Mouse (Mus musculus) liver, adult 2 months (tissue): ENCODE results near the gene Pola2.

Source experiments
- CTCF ChIP-seq: fragments of 200-500 bp; IDR thresholded peaks from 2 replicates; pipeline ENCODE4 v1.5.1; 2011; ENCODE audit warnings: low read depth, low read length, control low read depth
- POLR2A ChIP-seq: fragments of 200-500 bp; IDR thresholded peaks from 2 replicates; pipeline ENCODE4 v1.6.1; 2011; ENCODE audit warnings: low read length, control low read depth; ENCODE audit not compliant: insufficient read depth; ENCODE audit errors: extremely low read depth

DNA sequence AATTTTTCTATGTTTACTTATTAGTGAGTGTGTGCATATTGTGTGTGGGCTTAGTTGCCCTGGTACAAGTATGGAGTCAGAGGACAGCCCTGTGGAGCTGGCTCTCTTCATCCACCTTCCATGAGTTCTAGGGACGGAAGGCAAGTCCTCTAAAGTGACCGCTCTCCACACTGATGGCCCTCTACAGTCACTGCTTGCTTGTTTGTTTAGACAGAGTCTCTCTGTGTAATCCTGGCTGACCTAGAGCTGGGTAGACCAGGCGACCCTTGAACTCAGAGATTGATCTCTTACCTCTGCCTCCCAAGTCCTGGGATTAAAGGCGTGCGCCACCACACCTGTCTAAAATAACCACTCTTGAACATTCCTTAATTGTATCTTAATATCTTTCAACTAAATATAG lies 6.6 kb downstream of the Pola2 start:
- TF ChIP-seq POLR2A (no peak), CTCF (no peak)
